Mouse (Mus musculus) urinary bladder, postnatal 10 days (tissue): ENCODE results near the gene Irs4.

Experiments used
- DNase-seq: peaks from one replicate; pipeline ENCODE4 v3.0.0; 2022; ENCODE audit warnings: low spot score

The Irs4 gene

GRCm38 (mm10) chrX:141724937-141725918 is at the start of gene Irs4:
Gene Irs4 (minus strand): TSS chrX:141725263.
- DNase-seq: no peak

- no peak for DNase-seq
Observed at GRCm38 (mm10) chrX:141750360-141750759, 25.3 kb upstream of the Irs4 start.

DNA sequence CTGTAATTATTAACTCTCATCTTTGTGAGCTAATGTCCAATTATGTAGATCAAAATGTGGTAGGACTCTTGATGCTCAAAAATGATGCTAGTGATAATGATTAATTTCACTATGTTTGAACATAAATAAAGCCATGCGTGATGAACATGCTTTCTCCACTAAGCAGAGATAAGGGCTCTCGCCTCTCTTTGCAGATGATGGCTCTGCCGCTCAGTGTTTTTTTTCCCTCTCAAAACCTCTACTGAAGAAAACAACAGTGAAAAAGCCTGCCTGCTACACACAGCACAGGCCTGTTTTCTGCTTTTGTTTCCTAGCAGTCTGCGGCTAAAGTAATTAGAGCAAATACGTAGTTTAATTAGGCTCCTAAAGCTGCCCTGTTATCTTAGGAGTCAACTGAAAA is 4.5 kb upstream of the Irs4 start:
- DNase-seq: no peak

GRCm38 (mm10) chrX:141724391-141724891 is 622 bp downstream of the Irs4 start:
- DNase-seq: no peak

DNA sequence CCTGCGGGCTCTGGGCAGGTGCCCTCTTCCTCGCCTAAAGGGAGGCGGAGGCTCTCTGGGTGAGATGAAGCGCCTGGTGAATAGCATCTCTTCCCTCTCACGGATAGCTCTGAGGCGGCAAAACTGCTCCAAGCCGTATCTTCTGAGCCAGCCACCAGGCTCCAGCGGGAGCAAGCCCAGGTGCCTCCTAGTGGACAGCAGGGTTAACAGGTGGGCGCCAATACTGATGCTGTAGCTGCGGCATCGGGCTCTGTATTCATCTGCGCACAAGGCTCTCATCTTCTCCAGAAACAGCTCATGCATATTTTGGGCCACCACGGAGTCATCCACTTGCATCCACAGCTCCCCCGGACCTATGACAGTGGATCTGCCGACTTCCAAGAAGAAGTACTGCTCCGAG is 1.1 kb downstream of the Irs4 start:
- DNase-seq: no peak

DNA sequence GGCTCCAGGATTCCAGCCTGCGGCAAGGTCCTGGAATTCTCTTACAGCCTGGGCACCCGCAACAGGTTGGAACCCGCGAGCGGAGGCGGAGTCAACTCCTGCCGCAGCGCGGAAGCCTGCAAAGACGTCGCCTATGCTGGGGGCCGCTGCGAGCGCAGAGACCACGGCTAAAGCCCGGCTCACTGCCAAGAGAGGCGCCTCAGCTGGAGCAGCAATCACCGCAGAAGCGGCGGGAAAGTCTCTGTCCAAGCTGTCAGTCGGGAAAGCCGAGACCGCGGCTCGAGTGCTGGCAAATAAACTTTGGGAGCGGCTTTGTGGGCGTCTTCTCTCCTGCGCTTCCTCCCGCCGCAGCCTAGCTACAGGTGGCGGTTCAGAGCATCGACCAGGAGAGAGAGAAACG is 3.3 kb downstream of the Irs4 start:
- DNase-seq: no peak
